Mouse (Mus musculus) lung, adult 10 weeks (tissue): ENCODE results near the gene Olfr112. TPM values are rescaled to one million over a fixed set of nuclear protein-coding genes. Genes with fewer than 3 reads are reported as not detected.

Experiments used
- polyA plus RNA-seq: library from polyadenylated mRNA; stranded (reverse); fragments of 350-450 nt; fragmentation: Illumina TruSeq; extraction: RNeasy Lipid Tissue Mini Kit (QIAGEN cat#74804); gene quantifications from one replicate; pipeline ENCODE4 v1.2.3, GENCODE M21; 2014; ENCODE audit warnings: low read depth, low replicate concordance; ENCODE audit not compliant: insufficient read depth

Gene Olfr112
- not detected for polyA plus RNA-seq

DNA sequence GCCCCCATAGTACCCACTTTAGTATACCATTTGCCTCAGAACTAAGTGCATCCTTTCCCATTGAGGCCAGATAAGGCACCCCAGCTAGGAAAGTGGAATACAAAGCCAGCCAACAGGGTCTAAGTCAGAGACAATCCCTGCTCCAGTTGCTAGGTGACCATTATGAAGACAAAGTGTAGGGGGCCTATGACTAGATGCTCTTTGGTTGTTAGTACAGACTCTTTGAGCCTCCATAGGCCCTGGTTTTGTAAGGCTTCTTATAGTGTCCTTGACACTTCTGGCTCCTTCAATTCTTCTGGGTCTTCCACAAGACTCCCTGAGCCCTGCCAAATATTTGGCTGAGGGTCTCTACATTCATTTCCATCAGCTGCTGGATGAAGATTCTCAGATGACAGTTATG is at the start of gene Olfr112:
Gene Olfr112 (minus strand): TSS at position 101 of the 400 bp plus-strand sequence.

GRCm38 (mm10) chr17:37592643-37593042 is 23.4 kb upstream of the Olfr112 start, which contains the start of gene Olfr114:
TSS of gene Olfr114 (minus strand) at chr17:37592743.

GRCm38 (mm10) chr17:37577563-37577962 is 8.3 kb upstream of the Olfr112 start, which contains the start of gene Olfr113:
TSS of gene Olfr113 (minus strand) at chr17:37577663.

Other genes starting within 250 kb of the Olfr112 start
- gene Olfr103, start 229.8 kb downstream of the Olfr112 start, polyA plus RNA-seq: not detected
- not detected for gene Olfr104-ps, start 209.9 kb downstream of the Olfr112 start, polyA plus RNA-seq
- gene Olfr105-ps, start 190.4 kb downstream of the Olfr112 start, polyA plus RNA-seq: not detected
- not detected for gene Olfr106-ps, start 179.1 kb downstream of the Olfr112 start, polyA plus RNA-seq
- gene Olfr107, start 170.2 kb downstream of the Olfr112 start, polyA plus RNA-seq: not detected
- gene Olfr108, start 124.0 kb downstream of the Olfr112 start, polyA plus RNA-seq: not detected
- gene Olfr109, start 110.5 kb downstream of the Olfr112 start, polyA plus RNA-seq: not detected
- 0.43 TPM for gene H2-M2, start 85.9 kb downstream of the Olfr112 start, polyA plus RNA-seq
- gene Olfr110, start 77.0 kb downstream of the Olfr112 start, polyA plus RNA-seq: not detected
- not detected for gene Olfr111, start 61.4 kb downstream of the Olfr112 start, polyA plus RNA-seq
- gene Olfr113, start 8.2 kb upstream of the Olfr112 start, polyA plus RNA-seq: not detected
- gene Olfr114, start 23.3 kb upstream of the Olfr112 start, polyA plus RNA-seq: not detected
- gene Olfr115, start 57.7 kb upstream of the Olfr112 start, polyA plus RNA-seq: not detected
- gene Olfr116, start 57.7 kb upstream of the Olfr112 start, polyA plus RNA-seq: not detected
- gene Olfr117, start 94.3 kb upstream of the Olfr112 start, polyA plus RNA-seq: not detected
- not detected for gene Olfr118, start 97.5 kb upstream of the Olfr112 start, polyA plus RNA-seq
- not detected for gene Olfr119, start 127.1 kb upstream of the Olfr112 start, polyA plus RNA-seq
- gene Olfr120, start 152.4 kb upstream of the Olfr112 start, polyA plus RNA-seq: not detected
- gene Olfr121, start 179.4 kb upstream of the Olfr112 start, polyA plus RNA-seq: not detected
- gene Olfr122, start 199.2 kb upstream of the Olfr112 start, polyA plus RNA-seq: not detected
- not detected for gene Olfr123, start 224.1 kb upstream of the Olfr112 start, polyA plus RNA-seq
- not detected for gene Olfr124, start 230.4 kb upstream of the Olfr112 start, polyA plus RNA-seq